Mouse (Mus musculus): ENCODE data around the gene Il10rb.

The Il10rb gene

DNA sequence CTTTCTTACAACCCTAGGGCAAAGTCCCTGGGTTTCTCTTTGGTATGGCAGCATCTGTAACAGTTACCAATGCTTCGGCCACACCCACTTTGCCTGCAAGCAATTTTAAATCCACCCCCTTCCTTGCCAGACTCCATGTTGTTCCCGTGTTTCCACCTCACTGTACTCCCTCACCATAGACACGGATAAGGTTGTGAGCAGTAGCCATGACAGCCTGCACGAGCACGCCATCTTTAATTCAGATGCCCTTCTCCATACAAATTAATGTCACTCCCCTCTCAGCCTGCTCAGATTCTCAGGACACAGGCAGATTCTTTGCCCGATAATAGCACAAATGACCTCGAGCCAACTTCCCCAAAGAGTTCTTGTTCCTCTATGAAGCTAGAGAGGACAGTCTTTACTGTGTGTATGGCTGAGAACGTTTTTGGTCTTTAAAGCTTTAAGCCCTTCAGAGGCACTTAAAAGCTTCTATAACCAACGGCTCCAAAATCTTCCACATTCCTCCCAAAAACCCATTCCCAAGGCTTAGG lies 23.6 kb upstream of the Il10rb start:
- DNase-seq (ENCODE audit: low spot score), result no peak

DNA sequence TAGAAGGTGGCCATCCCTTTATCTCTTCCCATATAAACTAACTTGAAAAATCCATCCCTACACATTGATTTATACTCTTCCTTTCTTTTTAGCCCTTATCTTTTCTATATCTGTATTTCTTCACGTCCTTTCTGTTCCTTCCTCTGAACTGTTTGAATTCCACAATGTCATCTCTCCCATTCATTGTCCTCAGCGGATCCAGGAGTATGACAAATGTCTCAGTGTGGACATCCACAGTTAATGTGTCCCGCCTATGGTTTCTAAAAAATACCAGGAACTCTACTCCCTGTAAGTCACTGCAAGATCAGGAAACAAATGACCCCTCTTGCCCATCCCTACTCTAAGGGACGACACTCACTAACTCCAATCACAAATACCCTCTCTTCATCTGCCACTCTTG lies 21.7 kb upstream of the Il10rb start:
- no peak for DNase-seq (ENCODE audit: low spot score)

DNA sequence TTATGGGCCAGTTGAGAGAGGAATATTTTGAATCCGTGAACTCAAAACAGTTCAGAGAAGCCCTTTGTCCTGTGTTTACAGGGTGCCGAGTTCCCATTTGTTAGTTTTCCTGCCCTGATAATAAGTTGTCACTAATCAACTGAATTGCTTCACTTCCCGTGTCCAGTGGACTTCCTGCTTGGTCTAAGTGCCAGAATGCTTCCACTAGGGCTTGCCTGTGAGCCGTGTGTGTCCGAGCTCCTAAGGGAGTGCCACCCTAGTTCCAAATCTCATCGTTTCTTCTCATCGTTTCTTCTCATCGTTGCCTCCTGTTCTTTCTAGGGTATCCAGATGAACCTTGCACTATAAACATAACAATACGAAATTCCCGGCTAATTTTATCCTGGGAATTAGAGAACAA lies 20.3 kb upstream of the Il10rb start:
- DNase-seq (ENCODE audit: low spot score), result no peak

DNA sequence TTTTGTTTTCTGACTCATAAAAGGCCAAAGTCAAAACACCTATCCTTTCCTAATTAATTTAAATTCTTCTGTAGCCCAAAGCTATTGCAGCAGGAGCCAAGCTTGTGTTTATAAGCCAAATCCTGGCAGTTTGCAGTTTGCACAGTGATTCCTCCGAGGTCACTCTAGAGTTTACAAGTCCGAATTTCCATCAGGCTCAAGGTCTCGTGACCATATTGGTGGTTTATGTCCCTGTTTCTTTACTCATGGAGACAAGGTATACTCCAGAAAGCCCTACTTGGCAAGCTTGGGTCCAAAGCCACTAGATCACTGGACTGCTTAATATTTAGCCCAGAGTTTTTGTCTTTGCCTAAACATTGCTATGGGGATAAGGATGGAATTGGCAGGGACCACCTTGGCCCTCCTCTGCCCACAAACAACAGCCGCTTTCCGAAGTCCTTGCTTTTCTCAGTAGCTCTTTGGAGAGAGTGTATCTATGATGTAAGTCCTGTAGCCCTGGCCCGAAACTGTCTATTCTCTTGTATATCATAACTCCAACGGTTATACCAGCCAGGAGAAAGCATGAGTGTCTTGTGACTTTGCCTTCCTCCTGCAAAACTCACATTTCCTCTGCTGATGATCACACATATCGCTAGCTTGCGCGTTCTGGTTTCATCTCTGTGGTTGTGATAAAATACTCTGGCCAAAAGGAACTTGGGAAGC lies 19.4 kb upstream of the Il10rb start:
- DNase-seq (ENCODE audit: low spot score), result no peak

DNA sequence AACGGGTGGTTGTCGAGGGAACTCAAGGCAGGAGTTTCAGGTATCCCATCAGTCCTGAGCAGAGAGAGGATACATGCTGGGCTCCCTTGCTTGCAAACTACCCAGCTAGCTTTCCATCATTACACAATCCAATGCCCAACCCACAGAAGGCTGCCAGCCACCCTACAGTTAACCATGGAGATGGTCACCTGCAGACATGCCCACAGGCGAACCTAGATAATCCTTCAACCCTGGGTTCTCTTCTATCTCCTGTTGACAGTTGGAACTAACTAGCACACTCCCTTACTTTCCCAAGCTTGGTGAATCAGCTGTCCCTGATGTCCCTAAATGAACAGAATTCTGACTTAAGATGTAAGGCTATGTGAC lies 18.9 kb upstream of the Il10rb start:
- no peak for DNase-seq (ENCODE audit: low spot score)

DNA sequence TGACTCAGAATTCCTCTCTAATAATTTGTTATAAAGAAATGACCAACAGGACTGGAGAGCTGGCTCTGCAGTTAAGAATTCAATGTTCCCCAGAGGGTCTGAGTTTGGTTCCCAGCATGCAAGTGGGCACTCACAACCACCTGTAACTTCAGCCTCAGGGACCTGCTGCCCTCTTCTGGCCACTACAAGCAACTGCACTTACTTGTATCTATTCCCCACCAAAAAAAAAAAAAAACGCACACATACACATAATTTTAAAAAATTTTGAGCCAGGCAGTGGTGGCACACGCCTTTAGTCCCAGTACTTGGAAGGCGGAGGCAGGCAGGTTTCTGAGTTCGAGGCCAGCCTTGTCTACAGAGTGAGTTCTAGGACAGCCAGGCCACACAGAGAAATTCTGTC lies 15.9 kb upstream of the Il10rb start:
- DNase-seq (ENCODE audit: low spot score), result no peak

DNA sequence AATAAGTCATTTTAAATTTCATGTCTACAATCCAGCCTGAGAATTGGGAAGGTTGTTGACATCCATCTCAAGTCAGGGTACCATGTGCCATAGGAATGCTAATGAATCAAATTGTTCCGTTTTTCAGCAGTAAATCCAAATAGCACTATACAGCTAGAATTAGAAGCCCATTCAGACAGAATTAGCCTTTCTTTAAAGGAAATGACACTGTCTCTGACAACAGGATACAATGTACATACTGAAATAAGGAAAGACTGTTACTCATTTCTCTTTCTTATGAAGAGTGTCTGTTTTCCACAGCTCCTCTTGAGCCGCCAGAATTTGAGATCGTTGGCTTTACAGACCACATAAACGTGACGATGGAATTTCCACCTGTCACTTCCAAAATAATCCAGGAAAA lies 14.5 kb upstream of the Il10rb start, which contains the start of gene Gm21970:
Gene Gm21970 (plus strand): TSS at position 301 of the 400 bp plus-strand sequence.
- no peak for DNase-seq (ENCODE audit: low spot score)

DNA sequence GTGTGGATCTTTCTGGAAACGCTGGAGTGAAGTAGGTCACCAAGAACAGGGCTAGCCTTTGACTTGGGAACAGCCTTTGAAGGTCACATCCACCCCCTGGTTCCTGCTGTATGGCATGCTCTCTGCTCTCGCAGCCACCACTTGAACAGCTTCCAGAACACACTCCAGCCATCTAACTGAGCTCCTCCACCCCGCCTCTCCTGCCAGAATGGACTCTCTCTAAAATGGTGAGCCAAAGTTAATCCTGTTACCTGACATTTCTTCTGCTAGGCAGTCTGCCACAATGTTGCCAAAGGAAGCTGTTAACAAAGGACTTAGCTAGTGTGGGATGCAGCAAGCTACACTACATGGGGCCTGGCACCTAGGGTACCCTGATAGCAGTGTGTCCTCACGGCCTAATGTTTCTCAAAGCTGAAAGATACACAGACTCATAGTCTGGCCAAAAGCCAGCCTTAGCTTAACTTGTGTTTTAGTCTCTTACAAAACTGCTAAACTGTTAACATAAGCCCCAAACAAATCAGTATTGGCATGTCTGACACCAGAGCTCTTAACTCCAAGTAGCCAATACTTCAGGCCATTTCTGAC lies 11.0 kb upstream of the Il10rb start:
- no peak for DNase-seq (ENCODE audit: low spot score)

DNA sequence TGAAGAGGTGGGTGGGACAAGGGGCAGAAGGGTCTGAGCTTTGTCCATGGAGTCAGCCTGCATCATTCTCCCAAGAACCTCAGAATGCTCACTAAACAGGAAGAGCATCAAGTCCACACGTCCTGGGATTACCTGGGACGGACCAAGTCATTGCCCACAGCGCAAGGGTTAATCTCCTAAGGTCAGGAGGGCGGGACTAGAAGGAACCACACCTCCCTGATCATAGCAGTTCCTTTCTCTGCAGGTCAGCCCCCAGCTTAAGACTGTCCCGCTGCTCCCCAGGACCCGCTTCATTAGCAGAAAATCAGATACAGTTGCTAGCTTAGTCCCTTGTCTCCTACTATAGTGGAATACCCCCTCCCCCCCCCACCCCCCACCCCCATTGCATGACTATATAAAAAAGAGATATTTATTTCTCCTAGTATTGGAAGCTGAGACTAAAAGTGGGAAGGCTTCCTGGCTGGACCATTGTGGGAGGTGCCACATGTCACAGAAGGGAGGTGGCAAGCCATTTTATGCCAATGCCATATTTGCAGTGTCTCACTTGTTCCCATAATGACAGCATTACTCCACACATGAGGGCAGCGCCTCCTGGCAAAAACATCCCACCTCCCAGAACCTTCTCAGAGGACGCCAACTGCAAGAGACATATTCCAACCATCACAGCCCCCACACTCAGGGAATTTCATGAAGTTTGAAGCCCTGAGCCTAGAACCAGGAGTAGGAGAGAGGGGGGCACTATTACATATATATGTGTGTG lies 10.2 kb upstream of the Il10rb start:
- peak; percentile 41 for DNase-seq (ENCODE audit: low spot score)

DNA sequence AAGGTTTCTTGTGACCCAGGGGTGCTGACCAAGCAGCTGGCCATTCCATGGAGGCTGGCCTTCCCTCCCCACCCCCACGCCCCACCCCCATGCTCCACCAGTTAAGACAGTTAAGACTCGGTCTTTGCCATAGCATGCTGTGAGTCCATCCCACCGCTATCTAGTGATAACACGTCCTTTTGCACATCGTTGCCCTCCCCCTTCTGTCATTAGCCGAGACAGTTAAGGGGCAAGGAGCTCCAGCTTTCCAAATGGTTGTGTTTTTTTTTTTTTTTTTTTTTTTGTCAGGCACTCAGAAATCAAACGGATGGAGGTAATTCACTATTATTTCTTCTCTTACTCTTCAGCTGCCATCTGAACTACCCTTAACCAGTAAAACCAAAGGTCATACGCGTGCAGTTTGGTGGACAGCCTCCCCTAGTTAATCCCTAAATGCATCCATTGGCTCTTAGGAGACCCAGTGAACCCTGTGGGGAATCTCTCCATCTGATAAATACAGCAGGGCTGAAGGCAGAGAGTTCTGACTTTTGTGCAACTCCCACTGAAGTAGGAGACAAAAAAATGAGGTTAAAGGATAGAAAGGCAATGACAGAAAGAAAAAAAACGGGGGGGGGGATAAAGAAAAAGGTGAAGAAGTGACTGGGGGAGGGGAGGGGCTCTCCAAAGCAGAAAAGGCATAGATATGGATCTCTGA lies 9.0 kb upstream of the Il10rb start:
- no peak for DNase-seq (ENCODE audit: low spot score)

DNA sequence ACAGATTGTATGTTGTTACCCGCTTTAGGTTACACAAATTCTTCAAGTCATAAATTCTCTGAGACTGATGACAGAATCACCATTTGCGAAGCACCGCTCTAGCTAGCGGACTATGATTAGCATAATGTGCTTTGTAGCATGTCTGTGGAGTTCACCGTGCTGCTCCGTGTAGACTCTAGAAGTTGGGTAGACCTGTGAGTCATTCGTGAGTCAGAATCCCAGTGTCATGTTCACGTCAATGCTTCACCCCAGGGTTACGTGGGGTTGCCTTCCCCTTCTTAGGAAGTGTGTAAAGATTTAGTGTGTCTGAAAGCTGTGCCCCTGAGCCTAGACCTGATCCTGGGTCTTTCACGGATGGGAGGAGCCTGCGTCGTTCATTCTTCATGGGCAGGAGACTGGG lies 7.9 kb upstream of the Il10rb start:
- DNase-seq (ENCODE audit: low spot score), result no peak

DNA sequence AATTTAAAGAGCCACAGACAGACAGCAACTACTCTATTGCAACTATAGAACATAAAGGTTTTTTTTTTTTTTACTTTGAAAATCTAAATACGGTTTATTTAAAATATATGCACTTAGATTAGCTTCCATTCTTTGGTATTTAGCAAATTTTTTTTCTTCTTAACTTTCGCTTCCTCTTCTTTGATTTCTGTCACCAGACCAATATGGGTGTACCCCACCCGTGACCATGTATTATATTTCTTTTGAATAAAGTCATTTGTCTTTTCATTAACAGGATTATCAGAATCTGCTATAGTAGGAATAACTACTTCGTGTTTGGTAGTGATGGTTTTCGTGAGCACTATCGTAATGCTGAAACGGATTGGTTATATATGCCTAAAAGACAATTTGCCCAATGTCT lies 7.0 kb upstream of the Il10rb start:
- no peak for DNase-seq (ENCODE audit: low spot score)

DNA sequence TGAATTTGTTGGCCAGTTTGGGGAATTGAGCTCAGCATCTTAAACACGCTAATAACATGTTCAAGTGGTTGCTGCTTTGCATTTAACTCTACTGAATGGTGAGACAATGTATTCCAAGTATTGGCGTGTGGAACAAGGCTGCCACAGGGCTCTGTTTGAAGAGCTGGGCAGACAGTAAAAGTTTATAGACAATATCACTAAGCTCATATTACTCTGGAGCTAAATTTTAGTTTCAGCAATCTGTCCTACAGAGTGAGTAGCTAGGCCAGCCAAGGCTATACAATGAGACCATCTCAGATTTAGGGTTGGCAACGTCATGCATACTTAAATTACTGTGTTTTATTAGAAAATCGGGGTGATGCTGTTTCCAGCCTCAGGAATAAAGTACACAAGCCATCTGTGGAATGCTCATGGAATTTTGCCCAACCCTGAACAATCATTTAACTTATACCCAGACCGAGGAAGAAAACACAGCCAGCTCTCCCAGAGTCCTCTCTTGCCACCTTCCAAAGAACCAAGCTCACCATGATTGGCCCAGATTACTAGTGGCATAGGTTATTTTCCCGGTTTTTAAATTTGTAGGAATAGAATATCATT lies 4.3 kb upstream of the Il10rb start:
- no peak for DNase-seq (ENCODE audit: low spot score)

DNA sequence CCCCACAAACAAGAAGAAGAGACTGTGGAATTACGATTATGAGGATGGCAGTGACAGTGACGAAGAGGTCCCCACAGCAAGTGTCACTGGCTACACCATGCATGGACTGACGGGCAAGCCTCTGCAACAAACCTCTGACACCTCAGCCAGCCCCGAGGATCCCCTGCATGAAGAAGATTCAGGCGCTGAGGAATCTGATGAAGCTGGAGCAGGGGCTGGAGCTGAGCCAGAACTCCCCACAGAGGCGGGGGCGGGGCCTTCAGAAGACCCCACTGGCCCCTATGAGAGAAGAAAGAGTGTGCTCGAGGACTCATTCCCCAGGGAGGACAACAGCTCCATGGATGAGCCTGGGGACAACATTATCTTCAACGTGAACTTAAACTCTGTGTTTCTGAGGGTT lies 2.2 kb upstream of the Il10rb start:
- no peak for DNase-seq (ENCODE audit: low spot score)

DNA sequence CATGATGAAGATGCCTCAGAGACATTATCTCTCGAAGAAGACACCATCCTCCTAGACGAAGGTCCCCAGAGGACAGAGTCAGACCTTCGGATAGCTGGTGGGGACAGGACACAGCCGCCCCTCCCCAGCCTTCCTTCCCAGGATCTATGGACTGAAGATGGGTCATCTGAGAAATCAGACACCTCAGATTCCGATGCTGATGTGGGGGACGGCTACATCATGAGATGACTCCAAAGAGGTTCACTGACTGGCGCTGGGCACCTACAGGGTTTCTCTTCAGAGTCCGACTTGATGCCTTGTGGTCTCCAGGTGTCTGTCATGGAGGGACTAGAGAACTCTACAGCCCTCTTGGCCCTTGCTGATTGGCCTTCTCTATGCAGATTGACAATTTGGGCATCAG lies 1.8 kb upstream of the Il10rb start:
- DNase-seq (ENCODE audit: low spot score), result no peak

DNA sequence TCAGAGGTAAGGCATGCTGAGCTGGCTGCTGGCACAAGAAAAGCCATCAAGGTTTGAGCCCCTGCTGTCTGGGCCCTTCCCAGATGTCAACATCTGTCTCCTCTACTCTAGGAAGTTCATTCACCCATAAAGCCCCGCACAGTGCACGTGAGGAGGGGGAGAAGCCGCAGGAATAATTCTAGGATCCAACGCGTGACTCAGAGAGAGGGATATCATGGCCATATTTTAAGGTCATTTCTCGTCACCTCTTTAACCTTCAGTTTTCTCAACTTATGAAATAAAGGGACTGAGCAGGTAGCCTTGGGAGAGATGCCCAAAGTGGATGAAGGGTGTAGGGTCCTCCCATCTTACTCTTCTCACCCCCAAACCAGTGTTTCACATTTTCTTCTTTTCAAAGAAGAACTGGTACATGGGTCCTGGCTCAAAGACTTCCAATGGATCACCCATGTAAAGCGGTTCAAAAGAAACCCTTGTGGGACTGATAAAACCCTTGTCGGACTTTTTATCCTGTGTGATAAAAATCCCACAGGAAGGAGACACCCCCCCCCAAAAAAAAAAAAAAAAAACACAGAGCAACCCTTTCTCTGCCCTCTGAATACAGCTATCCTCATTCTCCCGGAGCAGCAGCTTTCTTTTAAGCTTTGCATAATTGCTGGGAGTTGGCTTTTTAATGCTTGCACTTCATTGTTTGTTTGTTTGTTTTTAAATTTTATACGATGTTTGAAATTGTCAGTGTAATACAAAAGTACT lies 961 bp upstream of the Il10rb start:
- no peak for DNase-seq (ENCODE audit: low spot score)

DNA sequence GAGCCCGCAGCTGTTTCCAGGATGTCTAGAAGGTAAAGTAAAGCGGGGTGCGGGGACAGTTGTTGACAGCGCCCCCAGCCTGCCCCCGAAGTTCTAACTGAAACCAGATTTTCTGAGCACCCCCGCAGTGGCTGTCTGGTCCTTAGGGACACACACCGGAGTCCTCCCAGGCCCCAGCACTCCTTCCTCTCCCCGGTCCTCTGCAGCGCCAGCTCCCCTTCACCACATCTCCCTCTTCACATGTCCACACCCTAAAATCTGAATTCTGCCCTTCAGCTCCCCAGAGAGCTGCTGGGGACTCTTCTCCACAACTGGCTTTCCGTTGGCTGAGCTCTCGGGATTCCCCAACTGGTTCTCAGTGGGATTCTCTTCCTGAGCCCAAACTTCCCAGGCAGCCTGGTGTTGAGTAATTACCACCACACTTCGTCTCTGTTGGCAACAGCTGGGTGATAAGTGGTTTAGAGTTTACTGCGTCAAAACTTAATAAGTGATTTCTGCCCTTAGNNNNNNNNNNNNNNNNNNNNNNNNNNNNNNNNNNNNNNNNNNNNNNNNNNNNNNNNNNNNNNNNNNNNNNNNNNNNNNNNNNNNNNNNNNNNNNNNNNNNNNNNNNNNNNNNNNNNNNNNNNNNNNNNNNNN lies 739 bp downstream of the Il10rb start:
- DNase-seq (ENCODE audit: low spot score), result no peak

DNA sequence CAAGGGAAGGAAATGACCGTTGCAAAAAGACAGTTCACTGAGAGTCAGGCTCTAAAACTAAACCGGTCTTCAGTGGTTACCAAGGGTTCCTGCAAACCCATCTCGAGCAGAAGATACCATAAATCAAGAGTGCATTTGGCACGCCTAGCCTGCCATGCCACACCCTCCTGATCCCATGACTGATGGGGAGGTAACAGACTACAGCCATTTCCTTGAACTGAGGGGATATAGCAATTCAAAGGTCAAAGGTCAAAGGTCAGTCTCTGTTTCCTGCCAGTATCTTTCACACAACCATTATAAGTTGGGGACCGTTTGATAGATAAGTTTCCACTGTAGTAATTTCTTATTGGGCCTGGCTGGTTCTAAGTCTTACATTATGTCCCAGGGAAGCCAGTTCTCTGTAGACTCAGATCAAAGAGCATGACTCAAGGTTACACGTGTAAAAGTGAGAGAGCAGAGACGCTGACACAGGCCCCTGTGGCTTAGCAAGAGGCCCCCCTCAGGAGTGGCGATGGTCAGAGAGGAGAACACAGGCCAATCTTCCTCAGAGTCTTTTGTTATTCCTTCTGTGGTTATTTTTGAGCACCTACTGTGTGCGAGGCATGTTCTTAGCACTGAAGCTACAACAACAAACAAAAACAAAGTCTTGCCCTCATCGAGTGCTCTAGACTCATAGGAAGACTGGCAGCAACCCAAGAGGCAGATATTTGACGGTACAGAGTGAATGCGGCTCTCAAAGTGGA lies 7.3 kb downstream of the Il10rb start:
- DNase-seq (ENCODE audit: low spot score), result no peak

DNA sequence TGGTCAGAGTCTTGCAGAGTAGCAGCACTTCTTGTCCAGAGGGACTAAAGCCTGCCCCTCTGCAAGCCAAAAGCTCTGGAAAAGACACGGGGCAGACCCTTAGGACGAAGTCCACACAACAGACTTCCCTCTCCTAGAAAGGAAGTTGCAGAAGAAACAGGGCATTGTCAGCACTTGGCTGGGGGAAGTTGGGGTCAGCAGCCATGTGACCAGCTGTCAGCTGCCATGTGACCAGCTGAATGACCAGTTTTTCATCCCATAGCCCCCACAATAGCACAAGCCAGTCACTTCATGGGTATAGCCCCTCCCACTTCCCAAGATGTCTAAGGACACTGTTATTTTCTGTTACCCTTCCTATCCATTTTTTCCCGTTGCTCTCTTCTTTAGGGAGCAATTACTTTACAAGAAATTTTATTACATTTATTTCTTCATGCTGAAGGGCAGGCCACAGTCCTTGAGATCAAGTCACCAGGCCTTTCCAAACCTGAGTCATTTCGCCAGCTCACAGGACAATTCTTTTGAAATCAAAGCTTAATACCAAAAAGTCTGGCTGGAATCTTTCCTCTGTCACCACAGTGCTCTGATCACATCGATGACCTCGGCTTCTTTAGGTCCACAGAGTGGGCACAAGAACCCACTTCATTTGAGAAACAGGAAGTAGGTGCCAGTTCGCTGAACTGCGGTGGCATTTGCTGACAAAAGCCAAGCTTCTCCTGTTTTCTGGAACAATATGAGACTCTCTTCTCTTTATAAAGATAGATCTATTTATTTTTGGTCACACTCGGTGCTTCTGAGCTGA lies 9.6 kb downstream of the Il10rb start:
- DNase-seq (ENCODE audit: low spot score), result peak; percentile 36

Measured in layer of hippocampus, adult 11-12 months (tissue).